Mouse (Mus musculus) hindbrain, embryonic 16.5 days (tissue): ENCODE measurements around the gene Smo. TPM values are rescaled to one million over a fixed set of nuclear protein-coding genes. Genes with fewer than 3 reads are reported as not detected.

ENCODE experiments used
- ATAC-seq: fragments of 200-750 bp; cut with Nextera tagmentation; 2 replicates; pipeline ENCODE4 v1.8.0; 2017; ENCODE audit warnings: moderate TSS enrichment, moderate library complexity
- H3K27ac ChIP-seq: fragments of 300-500 bp; sonication (generic); 2 replicates; pipeline ENCODE4 v1.5.1; 2014; ENCODE audit warnings: low read depth, mild to moderate bottlenecking, control low read depth, low read length, moderate library complexity
- H3K27me3 ChIP-seq: fragments of 300-500 bp; sonication (generic); replicated peaks from 2 replicates; pipeline ENCODE4 v1.6.1; 2014; ENCODE audit warnings: low read length; ENCODE audit not compliant: control insufficient read depth, insufficient read depth
- H3K36me3 ChIP-seq: fragments of 300-500 bp; sonication (generic); 2 replicates; pipeline ENCODE4 v1.6.1; 2014; ENCODE audit warnings: mild to moderate bottlenecking, low read length, moderate library complexity, mixed read lengths; ENCODE audit not compliant: control insufficient read depth, insufficient read depth
- H3K4me1 ChIP-seq: fragments of 300-500 bp; sonication (generic); 2 replicates; pipeline ENCODE4 v1.6.1; 2014; ENCODE audit warnings: low read depth, low read length; ENCODE audit not compliant: control insufficient read depth, insufficient read depth
- H3K4me2 ChIP-seq: fragments of 300-500 bp; sonication (generic); 2 replicates; pipeline ENCODE4 v1.6.1; 2014; ENCODE audit warnings: mild to moderate bottlenecking, low read length, control low read depth, moderate library complexity
- H3K4me3 ChIP-seq: fragments of 300-500 bp; sonication (generic); 2 replicates; pipeline ENCODE4 v1.5.1; 2014; ENCODE audit warnings: mild to moderate bottlenecking, low read length, control low read depth, moderate library complexity
- H3K9ac ChIP-seq: fragments of 300-500 bp; sonication (generic); 2 replicates; pipeline ENCODE4 v1.6.1; 2014; ENCODE audit warnings: low read depth, mild to moderate bottlenecking, control low read depth, low read length, moderate library complexity
- H3K9me3 ChIP-seq: fragments of 300-500 bp; sonication (generic); 2 replicates; pipeline ENCODE4 v1.6.1; 2014; ENCODE audit warnings: mild to moderate bottlenecking, low read length, moderate library complexity; ENCODE audit not compliant: control insufficient read depth
- WGBS: fragments of 180-500 bp; shearing (Covaris S2); extraction: QIAGEN DNeasy Blood & Tissue Kit; methylation state at CpG from one replicate; pipeline ENCODE4 v1.1.7; 2014; 5-methylcytosine and 5-hydroxymethylcytosine counted together
- polyA plus RNA-seq: library from polyadenylated mRNA; unstranded; fragments of >200 nt; fragmentation: Nextera tagmentation; extraction: Ambion mirVana; gene quantifications from 2 replicates; pipeline ENCODE4 v1.2.1, GENCODE M21; 2015

The Smo gene
- polyA plus RNA-seq, 1 experiment from 2014 or later, result 10.4 TPM

DNA sequence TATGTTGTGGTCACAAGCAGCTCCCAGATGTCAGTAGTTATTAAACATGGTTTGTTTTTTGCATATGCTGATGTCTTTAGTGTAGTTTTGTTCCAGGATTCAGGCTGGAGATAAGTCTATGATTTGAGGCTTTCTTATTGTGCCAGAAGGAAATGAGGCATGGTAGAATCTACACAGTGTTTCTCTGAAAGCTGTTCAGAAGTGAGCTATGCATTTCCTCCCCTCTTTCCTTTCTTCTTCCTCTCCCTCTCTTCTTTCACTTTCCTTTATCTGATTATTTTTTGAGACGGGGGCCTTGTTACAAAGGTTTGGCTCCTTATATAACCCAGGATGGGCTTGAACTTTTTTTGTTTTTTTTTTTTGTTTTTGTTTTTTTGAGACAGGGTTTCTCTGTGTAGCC, 58.2 kb downstream of the Smo start:
- Histone ChIP-seq H3K9ac (no peak overlapping the region), H3K27ac (no peak overlapping the region), H3K9me3 (no peaks in the 10 kb centered on the region), H3K4me3 (no peak overlapping the region), H3K4me2 (no peak overlapping the region), H3K27me3 (no peaks in the 10 kb centered on the region), H3K36me3 (no peaks in the 10 kb centered on the region), H3K4me1 (no peaks in the 10 kb centered on the region; the same call in 1 of the 2 replicates)
- 76% methylated on average over 1 of the region's 1 CpGs for WGBS
- no peak for ATAC-seq

DNA sequence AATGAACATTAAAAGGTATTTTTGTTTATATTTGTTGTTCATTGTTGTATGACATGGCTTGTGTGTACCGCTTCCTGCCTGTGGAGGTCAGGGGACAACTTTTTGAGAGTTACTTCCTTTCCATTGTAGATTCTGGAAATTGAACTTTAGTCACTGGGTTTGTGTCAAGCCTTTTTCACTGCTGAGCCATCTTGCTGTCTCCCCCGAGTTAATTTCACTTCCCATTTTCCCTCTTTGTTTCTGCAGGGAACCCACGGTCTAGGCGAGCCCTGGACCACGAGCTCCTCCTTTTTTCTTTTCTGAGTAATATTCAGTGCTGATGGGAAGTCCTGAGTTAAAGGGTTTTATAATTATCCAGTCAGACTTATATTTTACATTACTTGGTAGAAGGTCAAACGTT, 59.3 kb downstream of the Smo start:
- Histone ChIP-seq H3K27ac (no peak overlapping the region), H3K4me3 (no peak overlapping the region), H3K4me1 (no peaks in the 10 kb centered on the region), H3K27me3 (no peaks in the 10 kb centered on the region), H3K9ac (no peak overlapping the region), H3K9me3 (no peaks in the 10 kb centered on the region), H3K36me3 (no peaks in the 10 kb centered on the region), H3K4me2 (no peak overlapping the region)
- no peak for ATAC-seq
- WGBS, result 88% methylated on average over 6 of the region's 6 CpGs

DNA sequence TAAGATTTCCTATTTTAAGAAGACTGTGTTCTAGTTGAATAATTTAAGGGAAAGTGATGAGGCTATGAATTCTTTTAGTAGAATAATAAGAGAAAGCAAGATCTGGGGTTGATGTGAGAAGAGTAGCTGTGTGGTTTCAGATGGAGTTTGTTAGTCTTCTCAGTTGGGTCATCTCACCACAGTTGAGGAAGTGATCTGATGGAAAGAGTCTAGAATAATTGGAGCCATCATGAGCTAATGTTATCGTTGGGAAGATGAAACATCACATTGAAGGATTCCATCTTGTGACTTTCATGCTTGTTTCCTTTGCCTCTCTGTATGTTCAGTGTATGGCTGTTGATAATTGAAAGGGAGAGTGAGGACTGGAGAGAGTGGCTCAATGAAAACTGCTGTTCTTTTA, 67.7 kb downstream of the Smo start:
- H3K4me3 ChIP-seq, result no peak overlapping the region
- WGBS, result 83% methylated on average over 1 of the region's 1 CpGs
- no peak overlapping the region for H3K9ac ChIP-seq
- H3K9me3 ChIP-seq, result no peaks in the 10 kb centered on the region
- H3K4me2 ChIP-seq, result no peak overlapping the region
- no peaks in the 10 kb centered on the region for H3K27me3 ChIP-seq
- H3K27ac ChIP-seq, result no peak overlapping the region
- ATAC-seq, result no peak
- H3K4me1 ChIP-seq, result no peaks in the 10 kb centered on the region
- no peaks in the 10 kb centered on the region for H3K36me3 ChIP-seq

DNA sequence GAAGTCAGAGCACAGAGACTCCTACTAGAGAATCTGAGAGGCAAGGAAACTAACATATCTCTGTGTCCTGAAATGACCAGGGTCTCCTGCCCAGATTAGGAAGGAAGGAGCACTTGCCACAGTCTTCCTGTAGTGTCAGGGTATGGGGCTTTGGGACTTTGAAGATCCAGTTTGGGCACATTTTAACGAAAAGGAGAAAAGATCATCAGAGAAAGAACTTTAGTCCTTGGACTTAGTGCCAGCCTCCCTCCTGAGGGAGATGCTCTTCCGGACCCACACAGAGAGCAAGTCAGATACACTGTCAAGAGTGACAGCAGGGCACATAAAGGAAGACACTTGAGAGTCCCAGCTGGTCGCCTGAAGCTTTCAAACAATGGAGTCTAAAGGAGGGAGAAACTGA, 68.7 kb downstream of the Smo start:
- 53% methylated on average over 3 of the region's 3 CpGs for WGBS
- Histone ChIP-seq H3K4me1 (no peaks in the 10 kb centered on the region), H3K27ac (no peak overlapping the region), H3K36me3 (no peaks in the 10 kb centered on the region), H3K9me3 (no peaks in the 10 kb centered on the region), H3K27me3 (no peaks in the 10 kb centered on the region), H3K4me3 (no peak overlapping the region), H3K9ac (no peak overlapping the region), H3K4me2 (no peak overlapping the region)
- no peak for ATAC-seq

DNA sequence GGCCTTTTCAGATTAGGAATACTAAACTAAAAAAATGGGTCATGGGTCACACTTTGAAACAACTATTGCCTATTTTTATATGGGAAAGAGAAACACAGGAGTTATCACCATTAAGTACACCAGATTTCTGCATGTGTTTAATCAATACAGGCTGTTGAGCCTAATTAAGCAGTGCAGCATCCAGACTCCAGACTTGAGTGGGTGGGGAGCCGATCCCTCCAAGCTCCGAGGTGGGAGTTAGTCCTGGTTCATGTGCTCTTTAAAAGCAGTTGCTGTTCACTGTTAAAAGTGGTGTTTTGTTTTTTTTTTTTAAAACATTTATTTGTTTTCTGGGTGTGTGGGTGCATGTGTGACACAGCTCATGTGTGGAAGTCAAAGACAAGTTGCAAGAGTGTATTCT, 70.1 kb downstream of the Smo start:
- 81% methylated on average over 2 of the region's 2 CpGs for WGBS
- Histone ChIP-seq H3K36me3 (no peaks in the 10 kb centered on the region), H3K27me3 (no peaks in the 10 kb centered on the region), H3K4me3 (no peak overlapping the region), H3K4me2 (no peak overlapping the region), H3K27ac (no peak overlapping the region), H3K9ac (no peak overlapping the region), H3K4me1 (no peaks in the 10 kb centered on the region), H3K9me3 (no peaks in the 10 kb centered on the region)
- no peak for ATAC-seq

Other genes starting within 250 kb of the Smo start
- gene Kcp, start 227.6 kb upstream of the Smo start, polyA plus RNA-seq, result 15.0 and 22.9 TPM in 2 replicates
- gene Irf5, start 208.9 kb upstream of the Smo start, polyA plus RNA-seq, result 2.2 and 3.3 TPM in 2 replicates
- 83.4 and 85.7 TPM in 2 replicates for gene Tnpo3, start 125.6 kb upstream of the Smo start, polyA plus RNA-seq
- 10.8 and 15.2 TPM in 2 replicates for gene Tspan33, start 41.3 kb upstream of the Smo start, polyA plus RNA-seq
- gene Ahcyl2, start 32.5 kb downstream of the Smo start, polyA plus RNA-seq, result 20.5 and 22.3 TPM in 2 replicates
- gene Strip2, start 181.5 kb downstream of the Smo start, polyA plus RNA-seq, result 7.8 and 8.6 TPM in 2 replicates